Mouse (Mus musculus): ENCODE results near the gene Brwd1. TPM values are rescaled to one million over a fixed set of nuclear protein-coding genes. Genes with fewer than 3 reads are reported as not detected.
"Not testable (repeated sequence)": the region's sequence is repeated elsewhere in the genome, so short reads cannot be mapped to it uniquely, and the experiment has no call there.

Brwd1 gene
- total RNA-seq, 2 experiments from 2014 or later: 101 to 152 TPM

GRCm38 (mm10) chr16:96081742-96082241 is 534 bp downstream of the Brwd1 start:
- no peak for DNase-seq (ENCODE audit: low spot score in 2 of 2)

GRCm38 (mm10) chr16:96081331-96081730 is 995 bp downstream of the Brwd1 start:
- peak; percentile 94 to 96 for DNase-seq (ENCODE audit: low spot score in 2 of 2)

GRCm38 (mm10) chr16:96080524-96080923 is 1.8 kb downstream of the Brwd1 start:
- no peak for DNase-seq (ENCODE audit: low spot score in 2 of 2)

GRCm38 (mm10) chr16:96068364-96068763 is 14.0 kb downstream of the Brwd1 start:
- no peak for DNase-seq (ENCODE audit: low spot score in 2 of 2)

GRCm38 (mm10) chr16:96066174-96066573 is 16.2 kb downstream of the Brwd1 start:
- DNase-seq (ENCODE audit: low spot score in 2 of 2): no peak

- no peak for DNase-seq (ENCODE audit: low spot score in 2 of 2)
These were observed 17.7 kb downstream of the Brwd1 start for GRCm38 (mm10) chr16:96064649-96065048.

- DNase-seq (ENCODE audit: low spot score in 2 of 2): peak; percentile 20
These were observed 38.2 kb downstream of the Brwd1 start for GRCm38 (mm10) chr16:96044096-96044495.

GRCm38 (mm10) chr16:96040691-96041090 is 41.6 kb downstream of the Brwd1 start:
- DNase-seq (ENCODE audit: low spot score in 2 of 2): no peak

GRCm38 (mm10) chr16:96039538-96039937 is 42.8 kb downstream of the Brwd1 start:
- DNase-seq (ENCODE audit: low spot score in 2 of 2): no peak

GRCm38 (mm10) chr16:96034473-96034872 is 47.9 kb downstream of the Brwd1 start:
- DNase-seq (ENCODE audit: low spot score in 2 of 2): no peak

GRCm38 (mm10) chr16:96032368-96033043 is 49.8 kb downstream of the Brwd1 start:
- DNase-seq (ENCODE audit: low spot score in 2 of 2): no peak

- no peak for DNase-seq (ENCODE audit: low spot score in 2 of 2)
These were observed 51.7 kb downstream of the Brwd1 start for GRCm38 (mm10) chr16:96030476-96031102.

- no peak for DNase-seq (ENCODE audit: low spot score in 2 of 2)
These were observed 56.1 kb downstream of the Brwd1 start for GRCm38 (mm10) chr16:96026256-96026655.

GRCm38 (mm10) chr16:96025244-96025643 is 57.1 kb downstream of the Brwd1 start:
- DNase-seq (ENCODE audit: low spot score in 2 of 2): no peak

- DNase-seq (ENCODE audit: low spot score in 2 of 2): no peak
These were observed 61.3 kb downstream of the Brwd1 start for GRCm38 (mm10) chr16:96021045-96021444.

- not testable (repeated sequence) for DNase-seq (ENCODE audit: low spot score in 2 of 2)
These were observed 73.2 kb downstream of the Brwd1 start for GRCm38 (mm10) chr16:96009124-96009523.

- DNase-seq (ENCODE audit: low spot score in 2 of 2): not testable (repeated sequence)
These were observed 78.0 kb downstream of the Brwd1 start for GRCm38 (mm10) chr16:96004278-96004677.

- DNase-seq (ENCODE audit: low spot score in 2 of 2): no peak
These were observed 83.0 kb downstream of the Brwd1 start for GRCm38 (mm10) chr16:95999291-95999690.

GRCm38 (mm10) chr16:95996156-95996555 is 86.2 kb downstream of the Brwd1 start:
- DNase-seq (ENCODE audit: low spot score in 2 of 2): no peak

GRCm38 (mm10) chr16:95994576-95994975 is 87.8 kb downstream of the Brwd1 start:
- DNase-seq (ENCODE audit: low spot score in 2 of 2): not testable (repeated sequence)

- no peak for DNase-seq (ENCODE audit: low spot score in 2 of 2)
These were observed 89.7 kb downstream of the Brwd1 start for GRCm38 (mm10) chr16:95992596-95992995.

- DNase-seq (ENCODE audit: low spot score in 2 of 2): no peak
These were observed 91.0 kb downstream of the Brwd1 start for GRCm38 (mm10) chr16:95991122-95991900.
